Mouse (Mus musculus) MEL (cell line): Measurements from ENCODE around the gene LTO1. TPM values are rescaled to one million over a fixed set of nuclear protein-coding genes. Genes with fewer than 3 reads are reported as not detected.

Experiments used
- DNase-seq: peaks from one replicate; pipeline ENCODE4 v3.0.0; 2011; ENCODE audit warnings: low read depth, low spot score
- H3K27ac ChIP-seq: 2 replicates; pipeline ENCODE4 v1.5.1; 2012; ENCODE audit warnings: low read depth, mild to moderate bottlenecking, control low read depth, low read length, moderate library complexity; ENCODE audit not compliant: control insufficient read depth
- H3K27me3 ChIP-seq, 2 experiments: fragments of 150-350 bp in 1 of 2; sonication (generic) in 1 of 2; 2 replicates each; pipeline ENCODE4 v1.6.1; 2012; ENCODE audit warnings: low read length in 2 of 2, mild to moderate bottlenecking in 2 of 2, improper control_type of control experiment in 1 of 2, moderate library complexity in 1 of 2; ENCODE audit not compliant: insufficient read depth in 2 of 2, control insufficient read depth in 1 of 2
- H3K36me3 ChIP-seq, 2 experiments: 2 replicates each; pipeline ENCODE4 v1.6.1; 2012 to 2014; ENCODE audit warnings: low read length in 2 of 2, improper control_type of control experiment in 1 of 2, inconsistent platforms in 1 of 2, mild to moderate bottlenecking in 1 of 2; ENCODE audit not compliant: insufficient read depth in 2 of 2, control insufficient read depth in 1 of 2
- H3K4me1 ChIP-seq, 2 experiments: fragments of 150-350 bp in 1 of 2; sonication (generic) in 1 of 2; 2 replicates each; pipeline ENCODE4 v1.6.1; 2012; ENCODE audit warnings: low read length in 2 of 2, improper control_type of control experiment in 1 of 2, mild to moderate bottlenecking in 1 of 2; ENCODE audit not compliant: insufficient read depth in 2 of 2, control insufficient read depth in 1 of 2
- H3K4me3 ChIP-seq, 2 experiments: fragments of 150-350 bp in 1 of 2; sonication (generic) in 1 of 2; 2 replicates each; pipeline ENCODE4 v1.5.1; 2012; ENCODE audit warnings: low read depth in 2 of 2, low read length in 2 of 2, mild to moderate bottlenecking in 2 of 2, moderate library complexity in 2 of 2, control low read depth in 1 of 2, improper control_type of control experiment in 1 of 2; ENCODE audit not compliant: control insufficient read depth in 1 of 2, insufficient read depth in 1 of 2
- H3K79me2 ChIP-seq: 2 replicates; pipeline ENCODE4 v1.6.1; 2012; ENCODE audit warnings: mild to moderate bottlenecking, low read length, moderate library complexity; ENCODE audit not compliant: control insufficient read depth, poor library complexity, insufficient read depth
- H3K9ac ChIP-seq: 2 replicates; pipeline ENCODE4 v1.6.1; 2012; ENCODE audit warnings: low read depth, mild to moderate bottlenecking, control low read depth, low read length, moderate library complexity; ENCODE audit not compliant: control insufficient read depth, poor library complexity, severe bottlenecking
- H3K9me3 ChIP-seq: fragments of 150-350 bp; sonication (generic); replicated peaks from 2 replicates; pipeline ENCODE4 v1.6.1; 2012; ENCODE audit warnings: mild to moderate bottlenecking, low read length, improper control_type of control experiment, moderate library complexity; ENCODE audit not compliant: insufficient read depth
- BHLHE40 ChIP-seq: IDR thresholded peaks from 2 replicates; pipeline ENCODE4 v1.6.1; 2012; ENCODE audit warnings: low read depth, mild to moderate bottlenecking, inconsistent platforms, low read length, improper control_type of control experiment, borderline replicate concordance
- CHD1 ChIP-seq: IDR thresholded peaks from 2 replicates; pipeline ENCODE4 v1.6.1; 2012; ENCODE audit warnings: low read depth, mild to moderate bottlenecking, inconsistent platforms, low read length, improper control_type of control experiment
- E2F4 ChIP-seq: IDR thresholded peaks from 2 replicates; pipeline ENCODE4 v1.6.1; 2011; ENCODE audit warnings: low read depth, low read length, improper control_type of control experiment, borderline replicate concordance
- ELF1 ChIP-seq: IDR thresholded peaks from 2 replicates; pipeline ENCODE4 v1.6.1; 2014; ENCODE audit warnings: low read depth, mild to moderate bottlenecking, inconsistent platforms, low read length, improper control_type of control experiment, moderate library complexity
- EP300 ChIP-seq, 2 experiments: IDR thresholded peaks; 2 replicates each; pipeline ENCODE4 v1.6.1; 2011; ENCODE audit warnings: improper control_type of control experiment in 2 of 2, low read length in 2 of 2, low read depth in 1 of 2, mild to moderate bottlenecking in 1 of 2
- ETS1 ChIP-seq: IDR thresholded peaks from 2 replicates; pipeline ENCODE4 v1.6.1; 2012; ENCODE audit warnings: low read depth, mild to moderate bottlenecking, inconsistent platforms, low read length, improper control_type of control experiment, moderate library complexity
- GATA1 ChIP-seq: IDR thresholded peaks from 2 replicates; pipeline ENCODE4 v1.6.1; 2011; ENCODE audit warnings: low read depth, low read length, improper control_type of control experiment
- HCFC1 ChIP-seq: IDR thresholded peaks from 2 replicates; pipeline ENCODE4 v1.6.1; 2012; ENCODE audit warnings: low read depth, mild to moderate bottlenecking, inconsistent platforms, low read length, improper control_type of control experiment, moderate library complexity
- JUND ChIP-seq: IDR thresholded peaks from 2 replicates; pipeline ENCODE4 v1.6.1; 2011; ENCODE audit warnings: low read depth, mild to moderate bottlenecking, improper control_type of control experiment, low read length
- MAFK ChIP-seq: IDR thresholded peaks from 2 replicates; pipeline ENCODE4 v1.6.1; 2011; ENCODE audit warnings: low read depth, mild to moderate bottlenecking, low read length, improper control_type of control experiment, borderline replicate concordance
- MAX ChIP-seq: IDR thresholded peaks from 2 replicates; pipeline ENCODE4 v1.6.1; 2011; ENCODE audit warnings: low read length, improper control_type of control experiment
- MAZ ChIP-seq: IDR thresholded peaks from 2 replicates; pipeline ENCODE4 v1.6.1; 2012; ENCODE audit warnings: low read depth, mild to moderate bottlenecking, inconsistent platforms, low read length, improper control_type of control experiment
- MEF2A ChIP-seq: IDR thresholded peaks from 2 replicates; pipeline ENCODE4 v1.6.1; 2014; ENCODE audit warnings: low read depth, mild to moderate bottlenecking, inconsistent platforms, low read length, improper control_type of control experiment; ENCODE audit not compliant: poor library complexity, insufficient replicate concordance, severe bottlenecking; ENCODE audit errors: extremely low read depth
- MXI1 ChIP-seq: IDR thresholded peaks from 2 replicates; pipeline ENCODE4 v1.6.1; 2011; ENCODE audit warnings: mild to moderate bottlenecking, low read depth, low read length, improper control_type of control experiment
- MYC ChIP-seq: IDR thresholded peaks from 2 replicates; pipeline ENCODE4 v1.6.1; 2011; ENCODE audit warnings: low read depth, mild to moderate bottlenecking, low read length, improper control_type of control experiment, moderate library complexity
- NRF1 ChIP-seq: IDR thresholded peaks from 2 replicates; pipeline ENCODE4 v1.6.1; 2014; ENCODE audit warnings: low read depth, mild to moderate bottlenecking, inconsistent platforms, low read length, improper control_type of control experiment, moderate library complexity; ENCODE audit not compliant: poor library complexity, insufficient read depth, severe bottlenecking
- POLR2A ChIP-seq, 2 experiments: IDR thresholded peaks; 2 replicates each; pipeline ENCODE4 v1.6.1; 2011 to 2012; ENCODE audit warnings: low read length in 2 of 2, mild to moderate bottlenecking in 2 of 2, control low read depth in 1 of 2, improper control_type of control experiment in 1 of 2, low read depth in 1 of 2, moderate library complexity in 1 of 2; ENCODE audit not compliant: control insufficient read depth in 1 of 2, insufficient read depth in 1 of 2, poor library complexity in 1 of 2
- POLR2AphosphoS5 ChIP-seq: IDR thresholded peaks from 2 replicates; pipeline ENCODE4 v1.6.1; 2012; ENCODE audit warnings: low read depth, borderline replicate concordance, mild to moderate bottlenecking, inconsistent platforms, low read length, moderate library complexity, mixed read lengths
- RAD21 ChIP-seq: IDR thresholded peaks from 2 replicates; pipeline ENCODE4 v1.6.1; 2011; ENCODE audit warnings: mild to moderate bottlenecking, low read depth, low read length, improper control_type of control experiment
- RCOR1 ChIP-seq: IDR thresholded peaks from 2 replicates; pipeline ENCODE4 v1.6.1; 2012; ENCODE audit warnings: low read depth, mild to moderate bottlenecking, inconsistent platforms, low read length, improper control_type of control experiment
- SIN3A ChIP-seq: IDR thresholded peaks from 2 replicates; pipeline ENCODE4 v1.6.1; 2012; ENCODE audit warnings: low read length, improper control_type of control experiment, inconsistent platforms
- TAL1 ChIP-seq: IDR thresholded peaks from 2 replicates; pipeline ENCODE4 v1.6.1; 2012; ENCODE audit warnings: mild to moderate bottlenecking, inconsistent platforms, low read length, moderate library complexity, mixed read lengths
- TBP ChIP-seq: IDR thresholded peaks from 2 replicates; pipeline ENCODE4 v1.8.0; 2011; ENCODE audit warnings: low read depth, low read length, improper control_type of control experiment
- TCF12 ChIP-seq: IDR thresholded peaks from 2 replicates; pipeline ENCODE4 v1.6.1; 2014; ENCODE audit warnings: low read depth, mild to moderate bottlenecking, inconsistent platforms, low read length, improper control_type of control experiment, moderate library complexity
- UBTF ChIP-seq: IDR thresholded peaks from 2 replicates; pipeline ENCODE4 v1.6.1; 2012; ENCODE audit warnings: low read depth, mild to moderate bottlenecking, inconsistent platforms, low read length, improper control_type of control experiment, moderate library complexity, borderline replicate concordance; ENCODE audit not compliant: insufficient read depth
- USF1 ChIP-seq: IDR thresholded peaks from 2 replicates; pipeline ENCODE4 v1.6.1; 2014; ENCODE audit warnings: low read depth, mild to moderate bottlenecking, inconsistent platforms, low read length, improper control_type of control experiment, moderate library complexity
- USF2 ChIP-seq, 2 experiments: IDR thresholded peaks; 2 replicates each; pipeline ENCODE4 v1.6.1; 2011 to 2012; ENCODE audit warnings: improper control_type of control experiment in 2 of 2, low read length in 2 of 2, borderline replicate concordance in 1 of 2, inconsistent platforms in 1 of 2, low read depth in 1 of 2, mild to moderate bottlenecking in 1 of 2; ENCODE audit not compliant: insufficient read depth in 1 of 2
- ZC3H11A ChIP-seq: IDR thresholded peaks from 2 replicates; pipeline ENCODE4 v1.6.1; 2012; ENCODE audit warnings: low read depth, mild to moderate bottlenecking, inconsistent platforms, low read length, improper control_type of control experiment
- ZMIZ1 ChIP-seq: IDR thresholded peaks from 2 replicates; pipeline ENCODE4 v1.6.1; 2012; ENCODE audit warnings: low read depth, mild to moderate bottlenecking, inconsistent platforms, low read length, improper control_type of control experiment, moderate library complexity
- polyA plus RNA-seq, 2 experiments: library from polyadenylated mRNA; stranded (reverse) in 1 of 2; unstranded in 1 of 2; fragments of >175 nt in 1 of 2; fragments of >200 nt in 1 of 2; gene quantifications; 2 replicates each; pipeline versions ENCODE4 v1.2.1 to v1.2.4; 2012; ENCODE audit warnings: low replicate concordance in 2 of 2, low read depth in 1 of 2; ENCODE audit not compliant: insufficient read length in 2 of 2, insufficient read depth in 1 of 2, missing spikeins in 1 of 2
- total RNA-seq: library from RNA; depleted of rRNA; stranded (reverse); fragments of 300-350 nt; gene quantifications from 2 replicates; pipeline ENCODE4 v1.2.3, GENCODE M21; 2012

Gene LTO1
- total and polyA plus RNA-seq, 3 experiments, result 18.1 to 18.4 TPM; not detected in 1

DNA sequence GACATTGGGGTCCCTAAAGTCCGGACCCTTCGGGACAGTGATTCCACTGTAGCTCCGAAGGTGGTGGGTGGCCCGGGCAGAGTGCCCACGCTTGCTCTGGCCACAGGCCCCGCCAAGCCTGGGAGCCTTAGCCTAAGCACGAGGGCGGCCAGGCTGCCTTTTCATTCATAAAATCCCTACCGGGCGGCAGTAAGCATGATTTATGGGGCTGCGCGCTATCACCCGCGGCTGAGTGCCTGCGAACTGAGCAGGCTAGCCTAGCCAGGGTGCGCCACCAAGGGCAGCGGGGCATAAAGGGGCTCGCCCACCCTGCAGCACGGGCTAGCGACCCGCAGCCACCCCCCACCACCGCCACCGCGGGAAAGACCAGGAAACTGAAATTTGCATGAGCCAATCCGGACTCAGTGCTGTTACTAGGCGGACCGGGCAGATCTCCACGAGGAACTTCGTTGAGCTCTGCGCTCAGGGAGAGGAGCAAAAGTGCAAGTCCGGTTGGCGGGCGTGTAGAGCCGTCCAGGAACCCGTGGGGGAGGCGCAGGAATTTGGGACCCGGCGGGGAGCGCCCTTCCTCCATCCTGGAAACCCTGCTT lies 26.4 kb downstream of the LTO1 start:
- Histone ChIP-seq H3K27ac (no peak overlapping the region), H3K9ac (no peak overlapping the region), H3K4me3 (no peak overlapping the region), H3K4me1 (no peaks in the 10 kb centered on the region), H3K36me3 (no peaks in the 10 kb centered on the region), H3K79me2 (no peaks in the 10 kb centered on the region), H3K27me3 (no peaks in the 10 kb centered on the region), H3K9me3 (no peaks in the 10 kb centered on the region)
- TF ChIP-seq NRF1, result no peak
- no peak for TF ChIP-seq MEF2A
- TF ChIP-seq POLR2AphosphoS5, result no peak
- no peak for TF ChIP-seq MYC
- TF ChIP-seq ZMIZ1, result no peak
- TF ChIP-seq EP300 (IDR thresholded peaks at IDR 0.05; ENCODE audit: low read depth in 1 of 2, low read length in 2 of 2), result no peak
- no peak for TF ChIP-seq E2F4
- no peak for TF ChIP-seq BHLHE40
- TF ChIP-seq CHD1, result no peak
- TF ChIP-seq USF2 (IDR thresholded peaks at IDR 0.05; ENCODE audit: borderline replicate concordance in 1 of 2, insufficient read depth in 1 of 2, low read depth in 1 of 2, low read length in 2 of 2), result no peak
- no peak for TF ChIP-seq TBP
- no peak for TF ChIP-seq MAX
- no peak for TF ChIP-seq USF1
- no peak for TF ChIP-seq ZC3H11A
- no peak for TF ChIP-seq TAL1
- TF ChIP-seq RCOR1, result no peak
- TF ChIP-seq TCF12, result no peak
- no peak for TF ChIP-seq MAFK
- no peak for TF ChIP-seq MXI1
- no peak for DNase-seq

DNA sequence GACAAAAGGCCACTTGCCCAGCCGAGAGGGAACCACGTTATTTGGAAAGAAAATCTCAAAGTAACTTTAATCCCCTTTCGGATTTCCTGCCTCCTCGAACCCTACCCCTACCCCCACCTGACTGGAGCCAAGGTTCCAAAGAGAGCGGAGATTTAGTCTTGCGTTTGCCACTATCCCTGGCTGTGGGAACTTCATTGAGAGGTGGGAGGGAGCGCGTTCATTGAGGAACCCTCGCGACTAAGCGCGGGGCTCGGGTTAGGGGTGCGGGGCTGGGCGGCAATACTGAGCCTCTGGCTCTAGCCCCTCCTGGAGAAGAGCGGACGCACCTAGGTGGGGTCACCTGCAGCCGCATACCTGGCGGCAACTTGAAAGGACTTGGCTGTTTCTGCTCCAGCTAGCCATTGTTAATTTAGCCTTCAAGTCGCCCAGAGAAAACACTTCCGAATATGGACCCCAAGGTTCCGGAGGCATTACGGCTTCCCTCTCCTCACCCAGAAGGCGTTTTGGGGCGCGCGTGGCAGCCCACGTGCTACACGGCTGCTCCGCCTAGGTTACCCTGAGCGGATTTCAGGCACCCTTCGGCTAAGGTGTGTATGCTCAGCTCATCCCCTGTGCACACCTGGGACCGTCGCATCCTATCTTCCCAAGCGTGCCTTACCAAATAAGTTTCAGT lies 27.3 kb downstream of the LTO1 start:
- no peak overlapping the region for H3K9ac ChIP-seq
- TF ChIP-seq MYC (no peak), MAZ (no peak), HCFC1 (no peak), POLR2A (IDR thresholded peaks at IDR 0.05; ENCODE audit: control insufficient read depth in 1 of 2, insufficient read depth in 1 of 2, low read depth in 1 of 2, low read length in 2 of 2, poor library complexity in 1 of 2) (no peak), RAD21 (no peak), POLR2AphosphoS5 (no peak), SIN3A (no peak), ETS1 (no peak), TCF12 (no peak), JUND (no peak), ELF1 (no peak), MAFK (no peak), UBTF (no peak), TAL1 (no peak), GATA1 (no peak), MAX (no peak)
- TF ChIP-seq, all 39 proteins: peak for 0
- H3K79me2 ChIP-seq, result no peaks in the 10 kb centered on the region
- H3K27me3 ChIP-seq, result no peaks in the 10 kb centered on the region
- H3K4me1 ChIP-seq, result no peaks in the 10 kb centered on the region
- H3K4me3 ChIP-seq, result no peak overlapping the region
- H3K36me3 ChIP-seq, result no peaks in the 10 kb centered on the region
- no peak for DNase-seq
- no peaks in the 10 kb centered on the region for H3K9me3 ChIP-seq
- H3K27ac ChIP-seq, result no peak overlapping the region
